Mouse (Mus musculus) frontal cortex, postnatal 25 days (tissue): ENCODE data around the gene Gtpbp1.

Experiments used
- DNase-seq, 2 experiments: peaks; one replicate each; pipeline ENCODE4 v3.0.0; 2022; ENCODE audit warnings: low spot score in 2 of 2

Gtpbp1 gene

DNA sequence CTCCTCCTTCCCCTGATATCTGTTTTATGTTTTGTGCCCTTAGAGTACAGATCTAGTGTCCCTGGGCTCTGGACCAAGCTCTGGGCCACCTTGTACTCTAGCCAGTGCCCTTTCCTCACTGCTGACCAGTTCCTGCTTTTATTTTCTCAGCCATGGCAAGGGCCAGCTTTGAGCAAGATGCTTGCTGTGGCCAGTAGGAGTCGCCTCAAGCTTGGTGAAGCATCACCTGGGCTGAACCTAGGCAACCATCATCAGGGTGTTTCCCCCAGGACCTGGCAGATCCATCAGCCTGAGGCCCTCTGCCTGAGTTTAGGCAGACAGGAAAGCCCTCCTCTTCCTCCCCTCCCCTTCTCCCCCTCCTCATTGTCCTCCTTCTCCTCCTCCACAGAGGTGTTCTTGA lies 32.8 kb downstream of the Gtpbp1 start:
- no peak for DNase-seq

DNA sequence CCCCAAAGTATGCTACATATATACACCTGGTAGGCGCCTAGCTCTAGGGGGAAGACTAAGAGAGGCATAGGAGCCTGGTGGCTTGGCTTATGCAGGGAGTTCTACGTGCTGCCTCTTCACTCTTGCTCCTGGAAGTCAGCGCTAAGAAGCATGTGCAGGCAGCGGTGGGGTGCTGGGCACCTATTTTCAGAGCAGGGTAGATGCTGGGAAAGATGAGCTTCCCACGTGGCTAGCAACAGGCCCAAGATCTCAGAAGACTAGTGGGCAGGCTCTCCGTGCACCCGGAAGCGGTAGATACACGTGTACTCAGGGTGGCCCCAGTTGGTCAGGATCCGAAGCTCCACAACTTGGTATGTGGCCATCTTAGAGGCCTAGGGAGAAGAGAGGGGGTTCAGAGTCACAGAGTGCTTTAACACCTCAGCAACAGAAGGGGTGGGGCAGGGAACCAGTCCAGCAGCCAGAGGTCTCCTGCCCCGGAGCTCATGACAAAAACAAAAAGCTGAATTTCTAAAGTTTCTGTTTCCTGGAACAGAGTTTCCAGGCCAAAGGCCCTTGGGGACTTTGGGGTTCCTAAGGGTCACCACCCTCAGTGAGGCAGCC lies 34.6 kb downstream of the Gtpbp1 start:
- DNase-seq, result no peak

DNA sequence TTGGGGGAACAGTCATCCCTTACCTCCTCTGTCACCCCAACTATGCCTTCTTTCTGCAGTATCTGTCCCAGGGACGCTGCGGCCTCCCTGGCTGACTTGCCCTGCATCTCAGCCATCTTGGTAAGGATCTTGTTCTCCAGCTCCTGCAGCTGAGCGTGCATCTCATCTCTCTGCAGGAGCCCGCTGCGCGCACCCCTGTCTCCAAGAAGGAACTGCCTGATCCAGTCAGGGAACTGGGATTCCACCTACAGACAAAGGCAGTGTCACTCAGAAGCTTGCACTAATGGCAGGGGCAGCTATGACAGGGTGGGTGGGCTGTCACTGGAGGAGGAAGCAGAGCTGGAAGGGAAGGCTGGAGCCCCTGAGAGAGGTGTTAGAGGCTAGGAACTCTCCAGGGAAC lies 37.2 kb downstream of the Gtpbp1 start:
- no peak for DNase-seq

DNA sequence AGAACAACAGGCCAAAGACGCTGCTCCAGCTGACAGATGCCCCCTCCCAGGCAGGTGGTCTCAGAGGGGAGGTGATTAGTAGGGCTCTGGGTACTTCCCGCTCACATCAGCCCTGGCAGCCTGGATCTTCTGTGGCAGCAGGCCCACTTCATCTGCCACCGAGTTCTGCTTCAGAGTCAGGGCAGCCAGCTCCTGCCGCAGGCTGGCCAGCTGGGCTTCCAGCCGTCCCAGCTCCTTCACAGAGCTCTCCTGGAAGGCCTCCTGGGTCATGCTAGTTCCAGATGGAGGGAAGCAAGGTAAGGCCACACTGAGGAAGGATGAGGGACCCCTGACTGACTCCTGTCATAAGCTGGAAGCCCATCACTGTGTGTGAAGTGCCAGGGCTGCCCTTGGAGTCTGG lies 37.7 kb downstream of the Gtpbp1 start:
- no peak for DNase-seq

DNA sequence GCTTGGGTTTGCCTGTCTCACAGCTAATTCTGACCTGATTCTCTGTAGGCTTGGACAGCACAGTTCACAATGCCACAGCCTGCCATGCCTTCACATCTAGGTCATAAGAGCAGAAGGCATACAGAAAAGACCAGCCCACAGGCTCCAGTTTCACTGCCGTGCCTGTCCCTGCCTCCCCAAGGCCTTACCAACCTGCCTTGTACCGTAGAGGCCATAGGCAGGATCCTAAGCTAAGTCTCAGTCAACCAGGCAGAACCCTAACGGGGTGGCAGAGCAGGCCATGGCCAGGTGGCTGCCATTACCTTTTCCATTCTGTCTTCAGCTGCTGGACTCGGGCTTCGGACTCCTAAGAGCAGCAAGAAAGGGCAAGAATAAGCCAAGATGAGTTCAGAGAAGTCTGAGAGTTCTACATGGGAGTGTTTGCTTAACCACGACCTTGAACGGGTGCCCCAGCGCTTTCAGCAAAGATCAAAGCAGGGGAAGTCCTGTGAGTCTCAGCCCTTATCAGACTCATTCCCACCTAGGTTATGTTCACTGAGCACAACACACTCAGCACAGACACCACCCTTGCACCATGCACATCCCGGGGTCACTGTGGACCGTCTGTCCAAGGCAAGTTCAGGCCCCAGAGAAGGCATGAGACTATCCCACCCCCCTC lies 38.2 kb downstream of the Gtpbp1 start:
- DNase-seq, result no peak

DNA sequence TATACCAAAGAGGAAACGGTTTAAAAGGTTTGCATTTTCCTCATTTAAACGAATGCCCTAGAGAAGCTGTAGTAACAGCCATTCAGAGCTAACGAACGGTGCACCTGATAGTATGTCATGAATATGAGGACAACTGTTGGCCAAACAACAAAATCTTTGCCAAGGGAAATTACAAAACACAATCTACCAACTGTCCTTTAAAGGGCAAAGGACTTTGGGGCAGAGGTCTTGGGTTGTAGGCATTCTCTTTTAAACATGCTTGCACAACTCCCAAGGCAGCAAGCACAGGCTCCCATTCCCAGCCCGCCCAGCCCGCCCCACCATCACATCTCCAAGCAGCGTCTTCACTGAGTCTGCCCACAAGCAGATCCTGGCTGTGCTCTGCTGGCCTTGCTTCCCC lies 40.9 kb downstream of the Gtpbp1 start:
- no peak for DNase-seq

DNA sequence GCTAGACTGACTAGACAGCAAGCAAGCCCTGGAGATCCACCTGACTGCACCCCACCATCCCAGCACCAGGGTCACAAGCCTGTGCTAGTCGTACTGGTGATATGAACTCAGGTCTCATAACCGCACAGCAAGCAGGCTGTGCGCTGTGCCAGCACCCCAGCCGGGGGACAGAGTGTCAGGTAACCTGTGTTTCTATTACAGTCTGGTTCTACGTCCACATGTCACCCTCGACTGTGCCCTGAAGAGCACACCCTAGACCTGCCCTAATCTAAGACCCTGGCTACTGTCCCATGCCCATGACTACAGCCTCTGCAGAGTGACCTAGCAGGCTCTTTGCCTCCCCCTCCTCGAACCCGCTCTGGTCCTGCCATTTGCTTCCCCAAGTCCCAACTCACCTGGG lies 42.5 kb downstream of the Gtpbp1 start:
- no peak for DNase-seq

DNA sequence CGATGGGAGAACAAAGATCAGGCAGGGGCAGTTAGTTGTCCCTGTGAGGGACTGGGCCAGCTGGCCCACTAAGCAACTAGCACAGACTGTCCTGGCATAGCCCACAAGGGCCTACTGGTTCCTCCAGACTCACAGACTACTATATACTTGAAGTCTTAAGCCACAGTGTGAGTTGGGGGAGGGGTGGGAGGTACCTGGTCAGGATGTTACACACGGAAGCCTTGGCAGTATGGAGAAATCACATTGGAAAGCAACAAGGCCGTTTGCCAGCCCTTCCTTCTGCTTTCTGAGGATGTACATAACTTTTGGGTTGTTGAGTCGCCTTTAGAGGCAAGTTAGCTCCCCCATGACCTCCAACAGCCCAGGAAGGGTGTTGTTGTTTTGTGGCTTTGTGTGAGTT lies 43.0 kb downstream of the Gtpbp1 start:
- no peak for DNase-seq

DNA sequence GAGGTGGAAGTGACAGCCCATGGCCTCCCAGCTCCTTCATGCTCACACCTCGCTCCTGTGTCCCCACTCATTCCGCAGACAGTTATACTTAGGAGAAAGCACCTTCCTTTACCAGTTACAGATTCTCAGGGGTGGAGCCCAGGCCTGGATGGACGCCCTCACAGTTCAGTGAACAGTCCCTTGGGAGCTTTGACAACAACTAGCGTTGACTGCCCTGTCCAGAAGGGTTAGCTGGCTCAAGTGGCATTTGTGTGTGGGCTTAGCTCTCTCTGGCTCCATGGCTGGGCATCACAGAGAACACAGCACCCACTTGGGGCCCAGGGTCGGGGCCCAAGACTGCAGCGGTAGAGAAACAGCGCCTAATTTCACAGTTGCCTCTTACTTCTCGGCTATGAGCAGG lies 43.7 kb downstream of the Gtpbp1 start:
- no peak for DNase-seq

DNA sequence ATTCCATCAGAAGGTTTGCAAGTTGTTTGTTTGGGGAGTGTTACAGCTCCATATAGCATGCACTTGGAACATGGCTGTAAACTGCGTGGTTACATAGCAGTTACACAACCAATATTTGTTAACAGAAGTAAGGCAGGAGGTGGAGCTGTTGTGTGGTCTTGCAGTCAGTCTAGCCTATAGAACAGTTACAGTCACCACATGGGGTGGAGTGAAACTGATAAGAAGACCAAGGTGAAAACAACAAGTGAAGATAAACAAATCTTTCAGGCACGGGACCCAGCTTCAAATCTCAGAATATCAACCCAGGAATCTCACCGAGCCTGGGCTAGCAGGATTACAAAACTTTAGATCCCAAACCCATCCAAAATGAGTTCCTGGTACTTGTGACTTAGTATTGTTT lies 50.1 kb downstream of the Gtpbp1 start:
- DNase-seq, result no peak

DNA sequence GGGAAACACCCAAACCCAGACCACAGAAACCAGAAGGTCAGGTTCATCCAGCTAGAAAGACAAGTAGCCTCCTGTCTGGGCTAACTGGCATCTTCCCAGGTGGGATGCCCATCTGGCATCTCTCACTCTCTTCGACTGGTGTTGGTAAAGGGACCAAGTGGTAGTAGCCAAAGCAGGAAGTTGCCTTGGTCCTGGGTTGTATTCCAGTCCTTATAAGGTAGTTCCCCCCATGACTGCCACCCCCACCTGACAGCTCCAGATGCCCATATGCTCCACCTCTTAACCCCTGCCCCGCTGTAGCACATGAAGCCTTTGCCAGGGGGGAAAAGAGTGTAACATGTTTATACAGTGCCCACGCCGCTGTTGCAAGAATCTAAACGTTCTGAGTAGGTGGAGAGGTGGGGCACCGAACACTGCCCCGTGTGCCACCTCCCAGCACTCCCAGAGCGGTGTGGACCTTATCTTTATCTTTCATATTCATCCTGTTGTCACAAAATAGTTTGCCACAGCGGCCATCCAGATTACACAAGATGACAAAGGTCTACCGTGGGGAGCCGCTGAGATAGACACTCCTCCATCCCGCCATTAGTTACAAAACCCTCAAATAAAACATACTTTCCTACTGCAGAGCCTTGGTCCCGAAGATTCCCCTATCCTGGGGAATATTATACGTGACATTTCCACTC lies 50.7 kb downstream of the Gtpbp1 start:
- DNase-seq, result no peak

DNA sequence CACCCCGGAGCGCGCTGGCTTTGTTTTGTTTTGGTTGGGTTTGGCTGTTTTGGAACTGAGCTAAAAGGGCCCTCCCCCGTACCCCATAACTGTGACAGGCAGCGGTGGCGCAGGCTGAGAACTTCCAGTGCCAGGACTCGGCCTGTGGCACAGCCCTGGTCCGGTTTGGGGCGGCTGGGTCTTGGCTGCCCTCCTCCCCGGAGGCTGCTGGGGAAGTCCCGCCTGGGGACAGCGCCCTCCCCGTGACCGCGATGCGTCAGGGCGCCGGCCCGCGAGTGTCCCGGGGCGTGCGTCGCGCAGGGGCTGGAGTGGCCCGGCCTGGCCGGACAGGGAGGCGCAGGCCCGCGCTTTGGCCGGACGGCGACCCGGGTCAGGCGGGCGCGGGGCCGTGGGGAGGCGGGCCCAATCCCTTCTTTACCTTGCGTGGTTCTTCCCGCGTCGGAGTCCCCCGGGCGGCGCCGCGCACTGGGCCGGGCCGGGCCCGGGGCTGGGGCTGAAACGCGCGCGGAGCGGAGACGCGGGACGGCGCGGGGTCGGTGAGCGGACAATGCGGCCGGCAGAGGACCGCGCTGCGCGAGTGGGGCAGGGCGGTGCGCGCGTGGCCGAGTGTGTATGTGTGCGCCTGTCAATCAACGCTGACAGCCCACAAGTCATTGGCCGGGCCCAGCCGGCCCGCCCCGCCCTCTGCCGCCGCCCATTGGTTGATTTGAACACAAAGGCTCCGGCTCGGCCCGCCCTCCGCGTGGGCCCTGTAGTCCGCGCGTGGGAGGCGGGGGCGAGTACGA lies 51.5 kb downstream of the Gtpbp1 start, which contains the start of gene Sun2:
TSS of gene Sun2 (minus strand) at position 616 of the 785 bp plus-strand sequence.
- DNase-seq, result peak; percentile 85 to 90

DNA sequence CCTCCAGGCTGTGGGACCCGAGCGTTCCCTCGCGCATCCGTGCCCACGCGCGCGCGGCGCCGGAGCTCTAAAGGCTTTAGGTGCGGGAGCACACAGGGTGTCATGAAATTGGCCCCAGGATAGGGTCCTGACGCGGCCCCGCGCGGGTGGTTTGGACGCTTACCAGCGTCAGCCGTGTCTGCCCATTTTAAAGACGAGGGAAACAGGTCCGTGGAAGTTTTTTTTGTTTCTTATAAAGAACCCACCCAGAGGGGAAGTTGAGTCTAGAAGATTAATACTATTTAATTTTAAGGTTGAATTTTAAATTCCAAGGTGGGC lies 52.0 kb downstream of the Gtpbp1 start:
- no peak for DNase-seq

DNA sequence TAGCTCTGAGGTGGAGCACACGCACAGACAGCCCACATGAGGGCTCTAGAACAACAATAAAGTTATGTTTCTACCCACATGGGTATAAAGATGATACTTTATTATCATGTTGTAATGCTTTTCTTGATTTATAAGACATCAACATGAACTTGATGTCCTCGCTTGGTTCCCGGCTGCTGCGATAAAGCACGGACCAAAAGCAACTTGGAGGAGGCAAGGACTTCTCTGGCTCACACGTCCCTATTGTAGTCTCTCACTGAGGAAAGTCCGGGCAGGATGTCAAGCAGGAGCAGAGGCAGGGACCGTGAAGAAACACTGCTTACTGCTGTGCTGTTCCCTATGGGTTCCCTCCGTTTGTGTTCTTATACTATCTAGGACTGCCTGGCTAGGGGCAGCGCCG lies 53.4 kb downstream of the Gtpbp1 start:
- no peak for DNase-seq

DNA sequence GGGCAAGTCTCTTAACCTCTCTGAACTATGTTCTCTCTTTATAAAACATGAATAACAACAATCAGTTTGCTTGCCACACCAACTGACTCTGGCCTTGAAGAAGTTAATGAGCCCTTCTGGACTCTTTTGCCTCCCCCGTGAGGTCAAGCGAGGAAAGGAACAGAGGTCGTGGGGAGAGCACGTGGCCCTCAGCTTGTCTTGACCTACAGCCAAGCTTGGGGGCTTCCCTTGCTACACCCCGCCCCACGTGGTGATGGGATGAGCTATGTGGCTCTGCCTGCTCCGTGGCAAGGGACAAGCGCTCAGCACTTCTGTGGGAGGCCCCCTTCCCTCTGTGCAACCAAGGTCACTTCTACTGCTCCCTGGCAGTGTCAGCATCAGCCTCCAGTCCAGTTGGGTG lies 54.1 kb downstream of the Gtpbp1 start:
- no peak for DNase-seq

DNA sequence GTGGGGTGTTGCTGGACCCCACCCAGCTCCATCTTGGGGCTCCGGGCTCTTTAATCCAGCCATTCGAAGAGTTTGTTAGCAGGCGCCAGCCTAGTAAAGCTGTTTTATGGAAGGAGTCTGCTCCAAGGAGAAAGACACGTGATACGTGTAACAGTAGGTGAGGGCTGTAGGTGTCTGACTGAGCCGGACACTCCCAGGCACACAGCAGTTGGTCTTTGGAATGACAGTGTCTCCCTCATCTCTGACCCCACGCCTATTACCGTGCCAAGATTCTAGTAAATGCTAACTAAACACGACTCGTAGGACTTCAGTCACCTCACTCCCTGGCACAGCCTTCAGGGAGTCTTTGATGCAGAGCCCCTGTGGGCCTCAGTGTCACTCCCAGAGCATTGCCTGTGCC lies 54.7 kb downstream of the Gtpbp1 start:
- no peak for DNase-seq

DNA sequence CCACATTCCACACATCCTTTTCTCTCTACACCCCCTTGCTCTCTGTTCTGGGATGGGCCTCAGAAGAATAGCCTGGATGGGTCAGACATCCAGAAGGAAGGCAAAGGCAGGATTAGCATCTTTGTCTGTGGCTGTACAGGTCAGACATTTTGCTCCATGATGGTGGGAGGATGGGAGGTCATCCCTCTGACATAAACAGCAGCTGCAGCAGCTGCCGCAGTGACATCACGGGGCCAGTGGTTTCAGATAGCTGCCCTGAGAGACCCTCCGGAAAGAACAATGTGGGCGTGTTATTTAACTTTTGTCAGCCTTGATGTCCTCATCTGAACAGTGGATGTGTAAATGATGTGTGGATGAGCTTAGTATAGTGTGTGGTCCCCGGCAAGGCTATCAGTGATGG lies 55.2 kb downstream of the Gtpbp1 start:
- no peak for DNase-seq

DNA sequence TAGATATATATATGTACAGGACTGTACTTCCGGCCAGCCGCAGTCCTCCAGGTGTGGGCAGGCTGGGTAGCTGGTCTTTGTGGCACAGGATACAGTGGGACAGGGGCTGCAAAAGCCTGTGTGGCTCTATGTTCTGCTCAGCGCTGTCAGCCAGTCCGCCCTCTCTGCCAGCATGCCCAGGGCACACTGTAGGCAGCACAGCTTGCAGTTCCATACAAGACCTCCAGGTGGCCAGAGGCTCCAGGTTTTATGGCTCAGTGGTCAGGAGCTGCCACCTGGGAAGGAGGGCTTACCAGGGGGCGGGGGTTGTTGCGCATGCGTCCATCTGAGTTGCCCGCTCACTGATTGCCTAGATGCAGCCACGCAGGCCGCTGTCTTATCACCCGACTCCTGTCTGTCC lies 57.4 kb downstream of the Gtpbp1 start:
- no peak for DNase-seq

DNA sequence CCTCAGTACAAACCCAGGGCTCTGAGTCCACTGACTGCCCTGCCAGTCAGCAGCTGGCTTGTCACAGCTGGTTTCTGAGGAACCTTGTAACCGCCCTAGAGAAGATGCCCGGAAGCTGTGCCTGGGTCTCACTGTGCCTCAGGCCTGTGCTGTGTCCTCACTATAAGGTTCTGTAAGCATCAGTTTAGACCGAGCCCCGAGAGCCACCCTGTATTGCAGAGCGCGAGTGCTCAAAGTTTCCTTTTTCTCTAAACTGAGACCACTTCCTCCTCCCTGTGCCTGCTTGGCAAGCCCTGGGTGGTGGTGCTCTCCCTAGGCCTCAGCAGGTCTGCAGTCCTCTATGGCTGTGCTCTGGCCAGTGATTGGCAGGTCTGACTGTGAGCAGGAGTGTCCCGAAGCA lies 58.5 kb downstream of the Gtpbp1 start:
- DNase-seq, result no peak

DNA sequence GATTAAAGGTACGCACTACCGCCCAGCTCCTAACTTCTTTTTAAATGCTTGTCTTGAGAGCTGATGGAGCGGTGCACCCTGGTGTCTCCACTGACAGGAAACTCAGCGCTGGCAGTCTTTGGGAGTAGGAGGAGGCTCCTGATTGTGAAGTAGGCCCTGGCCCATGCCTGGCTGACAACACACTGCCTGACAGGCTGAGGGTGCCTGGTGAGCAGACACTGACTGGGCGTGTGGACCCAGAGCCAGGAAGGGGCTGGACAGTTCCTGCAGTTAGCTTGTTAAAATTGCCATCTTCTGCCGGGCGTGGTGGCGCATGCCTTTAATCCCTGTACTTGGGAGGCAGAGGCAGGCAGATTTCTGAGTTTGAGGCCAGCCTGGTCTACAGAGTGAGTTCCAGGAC lies 59.6 kb downstream of the Gtpbp1 start:
- DNase-seq, result no peak

DNA sequence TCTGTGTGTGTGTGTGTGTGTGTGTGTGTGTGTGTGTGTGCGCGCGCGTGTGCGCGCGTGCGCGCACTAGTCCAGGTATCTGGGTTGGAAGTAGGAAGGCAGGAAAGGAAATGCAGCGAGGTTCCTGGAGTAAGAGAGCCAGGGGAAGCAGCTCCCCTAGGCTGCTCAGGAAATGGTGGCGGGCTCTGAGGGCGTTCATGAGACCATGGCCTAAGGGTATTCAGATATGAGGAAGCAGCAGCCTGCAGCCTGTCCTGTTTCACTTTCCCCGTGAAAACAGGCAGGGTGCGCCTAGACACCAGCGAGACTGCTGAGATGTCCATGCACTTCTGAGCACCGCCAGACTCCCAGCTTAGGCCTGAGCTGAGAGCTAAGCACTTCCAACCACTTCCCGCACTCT lies 61.1 kb downstream of the Gtpbp1 start:
- no peak for DNase-seq

DNA sequence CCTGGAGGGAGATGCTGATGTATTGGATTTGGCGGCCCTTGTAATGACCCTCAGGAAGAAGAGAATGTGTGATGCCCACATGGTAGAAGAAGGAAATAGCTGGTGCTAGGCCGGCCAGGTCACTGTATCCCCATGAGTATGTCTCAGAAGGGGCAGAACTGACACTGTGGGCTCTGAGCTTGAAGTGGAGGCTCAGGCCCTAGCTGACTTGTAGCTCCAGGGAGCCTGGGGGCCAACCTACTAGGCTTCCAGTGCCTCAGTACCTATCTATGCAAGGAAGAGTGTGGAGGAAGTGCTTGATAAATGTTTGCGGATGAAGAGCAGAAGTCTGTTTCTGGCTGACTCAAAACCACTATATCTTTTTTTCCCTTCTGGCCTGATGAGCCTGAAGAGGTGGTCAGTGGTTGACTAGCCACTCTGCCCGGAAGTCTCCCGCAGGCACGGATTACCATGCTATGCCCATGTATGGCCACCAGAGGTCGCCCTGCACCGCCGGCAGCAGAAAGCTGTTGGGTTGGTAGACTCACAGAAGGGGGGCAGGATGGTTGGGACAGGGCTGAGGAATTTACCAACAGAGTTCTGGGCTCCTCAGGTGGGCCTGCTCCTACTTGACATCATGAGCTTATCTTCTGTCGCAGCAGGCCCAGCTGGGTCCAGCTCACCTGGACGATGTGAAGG lies 62.2 kb downstream of the Gtpbp1 start:
- DNase-seq, result peak; percentile 60 to 77
